Mouse (Mus musculus): ENCODE measurements around the gene Ing2.

- no peak for TF ChIP-seq POLR2A (IDR thresholded peaks at IDR 0.05; ENCODE audit: control insufficient read depth, extremely low read depth, insufficient read depth, low read length, poor library complexity)
- TF ChIP-seq CTCF (IDR thresholded peaks at IDR 0.05; ENCODE audit: borderline replicate concordance, control insufficient read depth, extremely low read depth, insufficient read depth, low read length, poor library complexity): no peak
Measured at GRCm38 (mm10) chr8:47676224-47676623, 868 bp upstream of the Ing2 start.
